Mouse (Mus musculus) heart, embryonic 11.5 days (tissue): ENCODE results near the gene Taf6l. TPM values are rescaled to one million over a fixed set of nuclear protein-coding genes. Genes with fewer than 3 reads are reported as not detected.

Source experiments
- ATAC-seq: fragments of 200-750 bp; cut with Nextera tagmentation; replicated peaks from 2 replicates; pipeline ENCODE4 v1.8.0; 2017; ENCODE audit warnings: moderate library complexity; ENCODE audit not compliant: insufficient number of reproducible peaks, low FRiP score, low TSS enrichment
- H3K27ac ChIP-seq: fragments of 300-500 bp; sonication (generic); 2 replicates; pipeline ENCODE4 v1.5.1; 2014; ENCODE audit warnings: mild to moderate bottlenecking, low read depth, low read length
- H3K27me3 ChIP-seq: fragments of 300-500 bp; sonication (generic); 2 replicates; pipeline ENCODE4 v1.6.1; 2014; ENCODE audit warnings: mild to moderate bottlenecking, low read length, mixed read lengths; ENCODE audit not compliant: control insufficient read depth, insufficient read depth
- H3K36me3 ChIP-seq: fragments of 300-500 bp; sonication (generic); 2 replicates; pipeline ENCODE4 v1.6.1; 2014; ENCODE audit warnings: mild to moderate bottlenecking, low read length, moderate library complexity, mixed read lengths; ENCODE audit not compliant: control insufficient read depth, insufficient read depth
- H3K4me1 ChIP-seq: fragments of 300-500 bp; sonication (generic); 2 replicates; pipeline ENCODE4 v1.6.1; 2014; ENCODE audit warnings: low read length; ENCODE audit not compliant: control insufficient read depth, insufficient read depth
- H3K4me2 ChIP-seq: fragments of 300-500 bp; sonication (generic); 2 replicates; pipeline ENCODE4 v1.6.1; 2014; ENCODE audit warnings: mild to moderate bottlenecking, moderate library complexity
- H3K4me3 ChIP-seq: fragments of 300-500 bp; sonication (generic); 2 replicates; pipeline ENCODE4 v1.5.1; 2014; ENCODE audit warnings: low read depth, low read length
- H3K9ac ChIP-seq: fragments of 300-500 bp; sonication (generic); 2 replicates; pipeline ENCODE4 v1.6.1; 2014; ENCODE audit warnings: mild to moderate bottlenecking, low read depth, low read length, moderate library complexity
- H3K9me3 ChIP-seq: fragments of 300-500 bp; sonication (generic); replicated peaks from 2 replicates; pipeline ENCODE4 v1.6.1; 2016; ENCODE audit warnings: low read length; ENCODE audit not compliant: control insufficient read depth
- WGBS: fragments of 180-500 bp; shearing (Covaris S2); extraction: QIAGEN DNeasy Blood & Tissue Kit; methylation state at CpG from one replicate; pipeline ENCODE4 v1.1.7; 2014; ENCODE audit not compliant: insufficient replicate concordance; 5-methylcytosine and 5-hydroxymethylcytosine counted together
- polyA plus RNA-seq: library from polyadenylated mRNA; unstranded; fragments of >200 nt; fragmentation: Nextera tagmentation; extraction: Ambion mirVana; gene quantifications from 2 replicates; pipeline ENCODE4 v1.2.1, GENCODE M21; 2014

The Taf6l gene
- polyA plus RNA-seq, 1 experiment from 2014 or later = 14.3 TPM

DNA sequence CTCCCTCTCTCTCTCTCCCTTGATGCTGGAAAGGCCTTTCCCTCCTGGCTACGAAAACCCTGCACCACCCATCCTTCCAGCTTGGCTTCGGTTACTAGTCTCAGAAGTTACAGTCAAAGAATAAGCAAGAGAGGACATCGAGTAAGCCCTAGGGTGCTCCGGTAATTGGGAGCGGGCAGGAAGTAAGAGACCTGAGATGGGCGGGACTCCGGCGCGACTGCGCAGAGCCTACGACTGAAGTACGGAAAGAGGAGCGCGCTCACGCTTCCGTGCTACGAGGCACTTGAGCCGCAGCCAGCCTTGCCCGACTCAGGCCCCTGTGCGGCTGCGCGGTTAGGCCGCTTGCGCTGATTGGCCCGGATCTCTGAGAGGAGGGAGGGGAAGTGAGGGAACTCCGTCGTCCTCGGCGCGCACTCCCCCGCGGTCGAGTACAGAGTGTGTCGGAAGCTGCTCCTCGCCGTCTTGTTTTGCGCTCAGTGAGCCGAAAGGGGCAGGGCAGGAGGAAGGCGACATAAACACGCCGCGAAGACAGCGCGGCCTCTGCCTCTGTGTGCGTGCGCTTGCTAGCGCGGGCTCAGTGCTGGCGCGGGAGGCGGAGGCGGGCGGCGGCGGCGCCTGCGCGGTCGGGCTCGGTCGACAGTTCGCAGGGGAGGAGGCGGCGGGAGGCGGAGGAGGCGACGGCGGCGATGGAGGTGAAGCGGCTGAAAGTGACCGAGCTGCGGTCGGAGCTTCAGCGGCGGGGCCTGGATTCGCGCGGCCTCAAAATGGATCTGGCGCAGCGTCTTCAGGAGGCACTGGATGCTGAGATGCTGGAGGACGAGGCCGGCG is 33.6 kb upstream of the Taf6l start, which contains the start of gene Hnrnpul2:
Gene Hnrnpul2 (plus strand): TSS at position 415 of the 828 bp plus-strand sequence.
- ATAC-seq = peak; percentile 96
- peak within 1 kb of the TSS; percentile 99 for H3K9ac ChIP-seq

DNA sequence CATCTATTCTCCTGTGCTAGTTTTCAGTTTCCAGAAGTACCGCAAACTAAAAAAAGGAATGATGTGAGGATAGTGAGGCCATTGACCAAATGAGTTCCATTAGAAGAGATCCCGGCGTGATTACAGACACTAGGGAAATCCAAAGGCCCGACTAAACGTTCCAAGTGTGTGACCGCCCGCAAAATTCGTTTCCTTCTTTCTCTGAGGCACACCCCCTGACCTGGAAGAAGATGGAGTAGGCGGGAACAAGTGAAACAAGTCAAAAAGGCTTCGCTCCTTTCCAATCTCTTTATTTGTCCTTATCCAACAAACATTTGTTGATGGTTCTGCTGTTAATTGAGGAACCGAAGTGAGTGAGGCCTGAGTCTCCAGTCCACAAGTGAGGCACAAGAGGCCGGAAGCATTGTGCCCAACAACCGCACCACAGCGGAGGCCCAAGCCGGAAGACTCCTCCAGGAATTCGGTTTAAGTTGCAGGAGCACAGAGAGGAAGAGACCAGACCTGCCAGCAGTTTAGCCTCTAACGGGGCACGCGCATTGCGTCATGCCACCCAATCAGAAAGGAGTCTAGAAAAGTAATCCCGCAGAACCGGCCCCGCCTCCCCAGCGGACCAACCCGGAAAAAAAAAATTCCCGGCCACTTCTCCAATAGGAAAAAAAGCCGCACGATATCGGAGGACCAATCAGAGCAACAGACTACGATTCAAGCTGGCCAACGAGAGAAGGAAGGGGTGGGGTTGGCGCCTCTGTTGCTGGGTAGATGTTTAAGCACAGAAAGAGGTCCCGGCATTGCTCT is 32.8 kb upstream of the Taf6l start, which contains the start of gene Ttc9c:
Gene Ttc9c (minus strand): TSS at position 533 of the 795 bp plus-strand sequence.
- peaks cover 14% of the 10 kb centered on the region for H3K36me3 ChIP-seq
- ATAC-seq = peak; percentile 87
- H3K4me2 ChIP-seq = peak within 1 kb of the TSS; percentile 97
- no peaks in the 10 kb centered on the region for H3K27me3 ChIP-seq
- H3K9ac ChIP-seq = peak within 1 kb of the TSS; percentile 99
- H3K9me3 ChIP-seq = no peaks in the 10 kb centered on the region
- peak within 1 kb of the TSS; percentile 100 for H3K4me3 ChIP-seq
- peak within 1 kb of the TSS; percentile 100 for H3K27ac ChIP-seq
- H3K4me1 ChIP-seq = peaks cover 17% of the 10 kb centered on the region
- under 1% methylated on average over 33 of the region's 33 CpGs for WGBS

More for the DNA sequence above, 33.6 kb upstream of the Taf6l start, which contains the start of gene Hnrnpul2:
- Histone ChIP-seq H3K36me3 (peaks cover 15% of the 10 kb centered on the region), H3K4me1 (peaks cover 17% of the 10 kb centered on the region), H3K9me3 (no peaks in the 10 kb centered on the region), H3K4me2 (peak within 1 kb of the TSS; percentile 97), H3K4me3 (peak within 1 kb of the TSS; percentile 100), H3K27me3 (no peaks in the 10 kb centered on the region), H3K27ac (peak within 1 kb of the TSS; percentile 100)
- WGBS = under 1% methylated on average over 83 of the region's 83 CpGs

DNA sequence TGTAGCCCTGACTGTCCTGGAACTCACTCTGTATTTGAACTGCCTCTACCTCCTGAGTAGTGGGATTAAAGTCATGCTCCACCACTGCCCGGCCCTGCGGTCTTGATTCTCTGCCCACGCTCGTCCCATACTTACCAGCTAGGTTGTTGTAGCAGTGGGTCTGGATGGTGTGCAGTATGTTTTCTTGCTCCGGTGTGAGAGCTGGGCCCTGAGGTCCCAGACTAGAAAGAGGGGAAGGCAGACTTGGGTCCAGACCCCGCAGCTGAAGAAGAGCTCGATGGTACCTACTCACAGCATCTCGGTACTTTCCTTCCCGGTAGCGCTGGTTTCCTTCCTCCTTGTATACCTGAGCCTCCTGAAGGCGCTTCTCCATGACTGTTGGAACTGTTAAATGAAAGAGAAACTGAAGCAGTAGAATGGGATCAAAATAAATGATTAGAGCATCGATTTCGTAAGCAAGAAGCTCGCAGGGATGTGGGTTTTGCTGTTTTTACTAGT is 32.1 kb upstream of the Taf6l start:
- ATAC-seq = no peak
- peak overlapping the region; percentile 97 for H3K4me2 ChIP-seq
- no peaks in the 10 kb centered on the region for H3K9me3 ChIP-seq
- H3K27ac ChIP-seq = peak overlapping the region; percentile 100
- peaks cover 8% of the 10 kb centered on the region for H3K36me3 ChIP-seq
- H3K4me1 ChIP-seq = peaks cover 17% of the 10 kb centered on the region
- no peaks in the 10 kb centered on the region for H3K27me3 ChIP-seq
- 26% methylated on average over 14 of the region's 14 CpGs for WGBS
- peak overlapping the region; percentile 99 for H3K9ac ChIP-seq
- peak overlapping the region; percentile 100 for H3K4me3 ChIP-seq

DNA sequence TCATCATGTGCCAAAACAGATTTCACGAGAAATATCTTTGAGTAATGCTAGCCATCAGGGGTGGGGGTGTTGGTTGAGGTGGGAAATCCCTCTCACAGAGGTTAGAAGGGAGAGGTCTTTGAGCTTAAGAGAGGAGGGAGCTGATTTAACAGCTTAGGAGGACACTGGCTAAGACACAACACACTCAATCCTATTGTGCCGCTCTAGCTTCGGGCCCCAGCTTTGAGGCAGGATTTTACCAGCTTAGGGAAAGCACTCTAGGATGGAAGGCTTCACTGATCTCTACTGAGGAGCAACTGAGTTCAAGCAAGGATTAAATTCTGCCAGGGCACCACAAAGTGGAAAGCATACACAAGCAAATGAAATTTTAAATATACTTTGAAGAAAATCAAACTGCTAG is 30.8 kb upstream of the Taf6l start:
- Histone ChIP-seq H3K27me3 (no peaks in the 10 kb centered on the region), H3K4me2 (peak overlapping the region; percentile 0; the same call in 1 of the 2 replicates), H3K9ac (peak overlapping the region; percentile 29), H3K4me3 (no peak overlapping the region), H3K27ac (no peak overlapping the region), H3K4me1 (peaks cover 10% of the 10 kb centered on the region), H3K9me3 (no peaks in the 10 kb centered on the region), H3K36me3 (peaks cover 9% of the 10 kb centered on the region)
- 79% methylated on average over 3 of the region's 3 CpGs for WGBS
- no peak for ATAC-seq

DNA sequence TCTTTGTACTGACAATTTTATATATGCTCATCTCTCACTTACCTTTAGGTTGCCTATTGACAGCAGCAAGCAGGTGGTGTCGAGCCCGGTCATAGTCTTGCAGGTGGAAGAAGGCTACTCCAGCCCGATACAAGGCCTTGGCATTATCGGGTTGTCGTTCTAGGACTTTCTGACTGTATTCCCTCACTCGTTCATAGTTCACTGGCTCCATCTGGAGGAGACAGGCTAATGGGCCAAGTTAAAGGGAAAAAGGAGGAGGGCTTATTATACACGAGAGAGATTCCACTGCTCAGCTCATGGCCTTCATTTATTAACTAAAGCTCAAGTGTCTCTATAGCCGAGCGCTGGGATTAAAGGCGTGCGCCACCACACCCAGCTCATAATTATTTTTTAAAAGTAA is 29.6 kb upstream of the Taf6l start:
- no peaks in the 10 kb centered on the region for H3K27me3 ChIP-seq
- no peak overlapping the region for H3K4me3 ChIP-seq
- 85% methylated on average over 11 of the region's 11 CpGs for WGBS
- peaks cover 7% of the 10 kb centered on the region for H3K4me1 ChIP-seq
- H3K36me3 ChIP-seq = peaks cover 9% of the 10 kb centered on the region
- H3K27ac ChIP-seq = no peak overlapping the region
- no peak for ATAC-seq
- H3K4me2 ChIP-seq = no peak overlapping the region
- no peaks in the 10 kb centered on the region for H3K9me3 ChIP-seq
- H3K9ac ChIP-seq = no peak overlapping the region

DNA sequence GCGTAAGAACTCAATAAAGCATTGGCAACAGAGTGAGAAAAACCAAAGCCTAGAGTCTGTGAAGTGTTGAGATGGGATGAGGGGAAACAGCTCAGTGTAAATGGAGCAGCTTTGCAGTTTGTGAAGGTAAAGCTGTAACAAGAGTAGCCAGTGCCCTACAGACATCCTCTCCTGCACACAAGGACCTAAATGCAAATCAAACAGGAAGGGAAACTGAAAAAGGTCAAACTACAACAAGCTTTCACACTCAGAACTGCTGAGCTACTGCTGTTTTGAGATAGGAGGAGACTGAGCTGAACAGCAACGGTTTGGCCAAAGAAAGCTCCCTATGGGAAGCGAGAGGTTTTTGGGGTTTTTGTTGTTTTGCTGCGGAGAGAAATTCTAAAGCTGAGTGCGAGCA is 20.6 kb upstream of the Taf6l start:
- H3K36me3 ChIP-seq = peaks cover 10% of the 10 kb centered on the region
- H3K27me3 ChIP-seq = no peaks in the 10 kb centered on the region
- WGBS = 92% methylated on average over 5 of the region's 5 CpGs
- no peak overlapping the region for H3K4me2 ChIP-seq
- no peaks in the 10 kb centered on the region for H3K9me3 ChIP-seq
- no peak overlapping the region for H3K27ac ChIP-seq
- no peak overlapping the region for H3K4me3 ChIP-seq
- H3K9ac ChIP-seq = no peak overlapping the region
- peaks cover 3% of the 10 kb centered on the region; the same call in 1 of the 2 replicates for H3K4me1 ChIP-seq
- no peak for ATAC-seq

DNA sequence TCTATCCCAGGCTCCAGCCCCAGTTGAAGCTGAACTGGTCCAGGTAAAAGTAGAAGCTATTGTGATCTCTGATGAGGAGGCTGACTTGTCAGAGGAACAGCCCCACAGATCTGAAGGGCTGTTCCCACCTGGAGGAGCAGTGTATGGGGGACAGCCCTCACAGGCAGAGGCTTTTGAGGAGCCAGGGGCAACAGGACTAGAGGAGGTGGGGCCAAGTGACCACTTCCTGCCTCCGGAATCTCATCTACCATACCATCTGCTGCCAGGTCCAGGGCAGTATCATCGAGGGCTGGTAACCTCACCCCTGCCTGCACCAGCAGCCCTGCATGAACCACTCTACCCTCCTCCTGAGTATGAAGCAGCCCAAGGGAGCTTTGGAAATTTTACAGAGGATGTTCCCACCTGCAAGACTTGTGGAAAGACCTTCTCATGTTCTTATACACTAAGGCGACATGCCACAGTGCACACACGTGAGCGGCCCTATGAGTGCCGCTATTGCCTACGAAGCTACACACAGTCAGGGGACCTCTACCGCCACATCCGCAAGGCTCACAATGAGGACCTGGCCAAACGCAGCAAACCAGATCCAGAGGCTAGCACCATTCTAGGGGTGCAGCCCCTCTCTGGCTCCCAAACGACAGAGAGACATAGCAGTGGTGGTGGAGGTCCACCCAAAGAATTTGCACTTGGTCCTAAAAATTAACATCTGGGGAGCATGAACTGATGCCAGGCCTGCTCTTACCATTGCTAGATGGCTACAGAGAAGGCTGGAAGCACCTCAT is 17.9 kb upstream of the Taf6l start:
- Histone ChIP-seq H3K4me3 (no peak overlapping the region), H3K4me1 (peaks cover 3% of the 10 kb centered on the region; the same call in 1 of the 2 replicates), H3K4me2 (no peak overlapping the region), H3K9me3 (no peaks in the 10 kb centered on the region), H3K36me3 (peaks cover 4% of the 10 kb centered on the region), H3K27me3 (no peaks in the 10 kb centered on the region), H3K27ac (no peak overlapping the region), H3K9ac (no peak overlapping the region)
- 85% methylated on average over 11 of the region's 11 CpGs for WGBS
- ATAC-seq = no peak
